34 mouse cellular contexts compared by ENCODE assay signal in the genomic region with DNA sequence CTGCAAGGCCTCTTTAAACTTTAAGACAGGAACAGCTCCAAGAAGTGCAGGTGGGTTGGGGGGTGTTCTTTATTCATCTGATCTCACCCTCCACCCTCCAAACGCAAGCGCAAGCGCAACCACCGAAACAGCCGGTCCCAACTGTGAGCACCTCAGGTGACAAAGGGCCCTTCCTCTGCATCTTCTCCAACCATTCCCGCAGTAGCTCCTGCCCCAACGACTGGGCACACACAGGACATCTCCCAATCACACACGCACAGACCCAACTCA. TPM values are rescaled to one million over a fixed set of nuclear protein-coding genes. Genes with fewer than 3 reads are reported as not detected.
DNase-seq lines count a peak whose midpoint lies in the region; ATAC-seq and TF ChIP-seq lines count a peak whose summit lies in the region.
"Had no signal": no experiment of that assay in that cellular context is flagged by ENCODE, and none has a peak within 500 bp of the region (broad histone marks: within the 10 kb centered on the region; RNA-seq: fewer than 3 reads in every experiment).

No protein-coding gene starts in this region.

- H3K4me1 ChIP-seq in heart, adult 2 months (ENCODE audit: control insufficient read depth, insufficient read depth, low read length): peaks cover 12% of the 10 kb centered on the region
- H3K4me1 ChIP-seq in kidney, postnatal 0 days (replicated peaks; ENCODE audit: insufficient read depth, low read length): peaks cover 24% of the 10 kb centered on the region
- H3K4me1 ChIP-seq in kidney, adult 2 months (ENCODE audit: control insufficient read depth, insufficient read depth, low read length): peaks cover 34% of the 10 kb centered on the region
- peaks cover 31% of the 10 kb centered on the region for H3K4me1 ChIP-seq in thymus, adult 2 months (replicated peaks; ENCODE audit: control insufficient read depth, insufficient read depth, low read length)

- TF ChIP-seq EP300 in heart, adult 2 months (IDR thresholded peaks at IDR 0.05; ENCODE audit: insufficient read depth, low read depth, low read length): no peak

- no peak overlapping the region; the same call in 1 of the 2 replicates for H3K4me2 ChIP-seq in kidney, postnatal 0 days (ENCODE audit: low read length)
- H3K4me2 ChIP-seq: hindbrain, embryonic 14.5 days; liver, embryonic 12.5 days; neural tube, embryonic 15.5 days; stomach, embryonic 15.5 days had no signal

- DNase-seq in heart, adult 2 months: no peak
- DNase-seq in heart, postnatal 4 days: no peak
- no peak for DNase-seq in kidney, postnatal 0 days (ENCODE audit: low spot score)
- DNase-seq in kidney, adult 2 months: no peak
- DNase-seq in thymus, postnatal 10 days (ENCODE audit: low spot score in 2 of 2): peak; percentile 29 to 31
- no peak for DNase-seq in thymus, adult 2 months
- DNase-seq in lung, postnatal 14 days: no peak
- DNase-seq: adrenal gland, postnatal 10 days; cerebellum, adult 11 months; cerebellum, adult 9-10 months; cerebellum, postnatal 36 days; gastrocnemius, postnatal 36 days; liver, postnatal 0 days; lung, postnatal 4 days; midbrain, embryonic 14.5 days; right cerebral cortex, postnatal 25 days had no signal

- H3K27ac ChIP-seq in heart, adult 2 months: peak overlapping the region; percentile 57
- peak overlapping the region; percentile 48; the same call in 1 of the 2 replicates for H3K27ac ChIP-seq in kidney, postnatal 0 days
- no peak overlapping the region for H3K27ac ChIP-seq in kidney, adult 2 months (ENCODE audit: insufficient read depth, low read depth, low read length)
- no peak overlapping the region for H3K27ac ChIP-seq in thymus, adult 2 months (ENCODE audit: control insufficient read depth, insufficient read depth, low read length)
- H3K27ac ChIP-seq: hindbrain, embryonic 14.5 days; layer of hippocampus, adult 2 months; left cerebral cortex, adult 2 months; liver, embryonic 12.5 days; neural tube, embryonic 15.5 days; stomach, embryonic 15.5 days had no signal

- no peak for TF ChIP-seq POLR2A in heart, adult 2 months (IDR thresholded peaks at IDR 0.05; ENCODE audit: insufficient read depth, low read depth, low read length)
- no peak for TF ChIP-seq POLR2A in kidney, adult 2 months (IDR thresholded peaks at IDR 0.05; ENCODE audit: low read depth, low read length)
- no peak for TF ChIP-seq POLR2A in thymus, adult 2 months (IDR thresholded peaks at IDR 0.05; ENCODE audit: control insufficient read depth, extremely low read depth, insufficient read depth, low read length, poor library complexity)

- intact Hi-C loops in heart, adult 2 months (cut with DNase I): no loop called here

- no peaks in the 10 kb centered on the region for H3K27me3 ChIP-seq in heart, adult 2 months (ENCODE audit: control insufficient read depth, insufficient read depth, low read length)
- peaks cover 5% of the 10 kb centered on the region; the same call in 1 of the 2 replicates for H3K27me3 ChIP-seq in kidney, postnatal 0 days (ENCODE audit: insufficient read depth, low read length)
- no peaks in the 10 kb centered on the region for H3K27me3 ChIP-seq in kidney, adult 2 months (replicated peaks; ENCODE audit: control insufficient read depth, insufficient read depth, low read length)
- no peaks in the 10 kb centered on the region; the same call in 1 of the 2 replicates for H3K27me3 ChIP-seq in thymus, adult 2 months (ENCODE audit: control insufficient read depth, insufficient read depth, low read length)
- H3K27me3 ChIP-seq: stomach, embryonic 15.5 days had no signal

- no peaks in the 10 kb centered on the region; the same call in 1 of the 2 replicates for H3K79me2 ChIP-seq in heart, adult 2 months (replicated peaks; ENCODE audit: control insufficient read depth, insufficient read depth, low read length)

- peaks cover 2% of the 10 kb centered on the region for H3K36me3 ChIP-seq in heart, adult 2 months (ENCODE audit: control insufficient read depth, insufficient read depth, low read length)
- 0 out of 2 replicates have a peak, but pooled peaks cover 5% of the 10 kb centered on the region for H3K36me3 ChIP-seq in kidney, postnatal 0 days (ENCODE audit: insufficient read depth, low read length)
- H3K36me3 ChIP-seq in kidney, adult 2 months (ENCODE audit: control insufficient read depth, insufficient read depth, low read length): no peaks in the 10 kb centered on the region; the same call in 1 of the 2 replicates
- no peaks in the 10 kb centered on the region for H3K36me3 ChIP-seq in thymus, adult 2 months (ENCODE audit: control insufficient read depth, insufficient read depth, low read length)
- H3K36me3 ChIP-seq: neural tube, embryonic 15.5 days; stomach, embryonic 15.5 days had no signal

- peak overlapping the region; percentile 24; the same call in 1 of the 2 replicates for H3K9ac ChIP-seq in heart, adult 2 months (ENCODE audit: low read depth, low read length)
- H3K9ac ChIP-seq in kidney, postnatal 0 days (ENCODE audit: low read depth, low read length): no peak overlapping the region
- H3K9ac ChIP-seq: hindbrain, embryonic 14.5 days; liver, embryonic 12.5 days; liver, postnatal 0 days; neural tube, embryonic 15.5 days; stomach, embryonic 15.5 days had no signal

- ATAC-seq in kidney, postnatal 0 days (replicated peaks; ENCODE audit: low FRiP score, low read depth): no peak
- ATAC-seq: forebrain, embryonic 14.5 days; intestine, postnatal 0 days; liver, embryonic 12.5 days; liver, postnatal 0 days had no signal

- H3K4me3 ChIP-seq in heart, adult 2 months: peak overlapping the region; percentile 12; the same call in 1 of the 2 replicates
- no peak overlapping the region for H3K4me3 ChIP-seq in kidney, postnatal 0 days (replicated peaks; ENCODE audit: low read depth, low read length)
- no peak overlapping the region for H3K4me3 ChIP-seq in kidney, adult 2 months (ENCODE audit: insufficient read depth, low read depth, low read length)
- no peak overlapping the region for H3K4me3 ChIP-seq in thymus, adult 2 months (ENCODE audit: control insufficient read depth, insufficient read depth, low read length)
- H3K4me3 ChIP-seq: heart, embryonic 15.5 days; layer of hippocampus, adult 2 months; left cerebral cortex, adult 2 months; liver, embryonic 12.5 days; megakaryocyte, embryonic 14.5 days; neural tube, embryonic 15.5 days; stomach, embryonic 15.5 days had no signal

- no peaks in the 10 kb centered on the region for H3K9me3 ChIP-seq in kidney, postnatal 0 days (replicated peaks; ENCODE audit: low read length)
- H3K9me3 ChIP-seq: heart, embryonic 15.5 days; liver, embryonic 12.5 days; megakaryocyte, embryonic 14.5 days; neural tube, embryonic 15.5 days; stomach, embryonic 15.5 days had no signal

- WGBS in heart, adult 2 months: 86% methylated on average over 8 of the region's 8 CpGs
- 41% methylated on average over 8 of the region's 8 CpGs for WGBS in kidney, postnatal 0 days
- 73% methylated on average over 8 of the region's 8 CpGs for WGBS in kidney, adult 2 months
- WGBS in thymus, adult 2 months: 30% methylated on average over 8 of the region's 8 CpGs

- TF ChIP-seq CTCF in heart, adult 2 months (IDR thresholded peaks at IDR 0.05): no peak
- TF ChIP-seq CTCF in kidney, postnatal 0 days (IDR thresholded peaks at IDR 0.05; ENCODE audit: low read depth): no peak
- no peak for TF ChIP-seq CTCF in kidney, adult 2 months (conservative IDR thresholded peaks at IDR 0.05; ENCODE audit: insufficient read depth, insufficient read length, low read depth, low read length)
- TF ChIP-seq CTCF in thymus, adult 2 months (IDR thresholded peaks at IDR 0.05; ENCODE audit: borderline replicate concordance, control insufficient read depth, extremely low read depth, insufficient read depth, low read length, poor library complexity): no peak

RNA-seq across cellular contexts. Expression of a gene that starts 5.8 kb away (rescaled TPM):
- total RNA-seq in heart, adult 2 months (2021): 10 to 100 TPM; 15.0 to 17.0 TPM
- 22.3 and 28.5 TPM in 2 replicates for polyA plus RNA-seq in heart, adult 2 months (2012; rRNA removed)
- 10 to 100 TPM; 15.9 to 18.8 TPM for total RNA-seq in heart, postnatal 4 days (2021)
- 8.2 and 9.2 TPM in 2 replicates for polyA plus RNA-seq in kidney, postnatal 0 days (2015; fragmentation: Nextera tagmentation; extraction: Ambion mirVana)
- 80.4 and 93.7 TPM in 2 replicates for polyA plus RNA-seq in kidney, adult 2 months (2012; rRNA removed)
- 12.6 and 13.0 TPM in 2 replicates for polyA plus RNA-seq in thymus, adult 2 months (2012; rRNA removed)
- total RNA-seq: hematopoietic stem cell, adult 5-6 weeks; MEL had no signal

RNA-seq across cellular contexts. Expression of a gene that starts 23.7 kb away (rescaled TPM):
- total RNA-seq in heart, adult 2 months (2021): 10 to 100 TPM; 11.1 to 11.6 TPM
- polyA plus RNA-seq in heart, adult 2 months (2012; rRNA removed): 15.0 and 19.1 TPM in 2 replicates
- 10 to 100 TPM; 17.6 to 18.1 TPM for total RNA-seq in heart, postnatal 4 days (2021)
- 18.8 and 18.9 TPM in 2 replicates for polyA plus RNA-seq in kidney, postnatal 0 days (2015; fragmentation: Nextera tagmentation; extraction: Ambion mirVana)
- 15.7 and 16.6 TPM in 2 replicates for polyA plus RNA-seq in kidney, adult 2 months (2012; rRNA removed)
- polyA plus RNA-seq in thymus, adult 2 months (2012; rRNA removed): 97.5 and 110 TPM in 2 replicates
- polyA plus RNA-seq: Patski had no signal

RNA-seq across cellular contexts. Expression of a gene that starts 45.4 kb away (rescaled TPM):
- total RNA-seq in heart, adult 2 months (2021): 10 to 100 TPM; 30.8 to 37.1 TPM
- polyA plus RNA-seq in heart, adult 2 months (2012; rRNA removed): 62.3 and 71.8 TPM in 2 replicates
- 10 to 100 TPM; 55.3 to 59.9 TPM for total RNA-seq in heart, postnatal 4 days (2021)
- polyA plus RNA-seq in kidney, postnatal 0 days (2015; fragmentation: Nextera tagmentation; extraction: Ambion mirVana): 51.4 and 57.1 TPM in 2 replicates
- 59.2 and 66.7 TPM in 2 replicates for polyA plus RNA-seq in kidney, adult 2 months (2012; rRNA removed)
- 8.1 and 12.5 TPM in 2 replicates for polyA plus RNA-seq in thymus, adult 2 months (2012; rRNA removed)
- total RNA-seq: hematopoietic stem cell, adult 5-6 weeks had no signal

RNA-seq across cellular contexts. Expression of a gene that starts 58.3 kb away (rescaled TPM):
- not detected for total RNA-seq in heart, adult 2 months (2021)
- polyA plus RNA-seq in heart, adult 2 months (2012; rRNA removed): 0.59 and 1.5 TPM in 2 replicates
- not detected for total RNA-seq in heart, postnatal 4 days (2021)
- 0.91 and 1.2 TPM in 2 replicates for polyA plus RNA-seq in kidney, postnatal 0 days (2015; fragmentation: Nextera tagmentation; extraction: Ambion mirVana)
- 0.24 and 0.25 TPM in 2 replicates for polyA plus RNA-seq in kidney, adult 2 months (2012; rRNA removed)
- 2.9 and 4.8 TPM in 2 replicates for polyA plus RNA-seq in thymus, adult 2 months (2012; rRNA removed)
- total RNA-seq: gastrocnemius, adult 18-20 months; gastrocnemius, postnatal 36 days; hematopoietic stem cell, adult 5-6 weeks; layer of hippocampus, adult 2 months; layer of hippocampus, postnatal 14 days; left cerebral cortex, adult 2 months; left cerebral cortex, postnatal 25 days; MEL; monocyte, adult 5-6 weeks had no signal
- polyA plus RNA-seq: embryonic facial prominence, embryonic 11.5 days; forebrain, embryonic 14.5 days; hindbrain, embryonic 14.5 days; midbrain, embryonic 14.5 days; neural tube, embryonic 15.5 days had no signal

Comparison
In these comparisons a context has a peak if more than half of its experiments do, and no peak if none do; other contexts are left out.
1. DNase-seq: peak in thymus, postnatal 10 days (2 of 2); none in heart, adult 2 months (0 of 2), heart, postnatal 4 days (single experiment), kidney, postnatal 0 days (single experiment), kidney, adult 2 months (single experiment), thymus, adult 2 months (single experiment) and lung, postnatal 14 days (single experiment).
2. H3K27ac ChIP-seq: peak in heart, adult 2 months (single experiment) and kidney, postnatal 0 days (single experiment); none in kidney, adult 2 months (single experiment) and thymus, adult 2 months (single experiment).